ENCODE assay signal across 22 mouse cellular contexts in genomic region chr7:69877031-69877430, GRCm38 (mm10).
A peak's percentile ranks its signal among the peaks of the same experiment; 100 is the strongest.
DNase-seq lines count a peak whose midpoint lies in the region; ATAC-seq lines count a peak whose summit lies in the region.
"Had no signal": no experiment of that assay in that cellular context is flagged by ENCODE, and none has a peak within 500 bp of the region (broad histone marks: within the 10 kb centered on the region; RNA-seq: fewer than 3 reads in every experiment).

No protein-coding gene starts in this region.

- H3K4me2 ChIP-seq in midbrain, embryonic 11.5 days = no peak overlapping the region
- H3K4me2 ChIP-seq in midbrain, embryonic 16.5 days (ENCODE audit: low read length) = no peak overlapping the region
- H3K4me2 ChIP-seq: embryonic facial prominence, embryonic 12.5 days; forebrain, embryonic 12.5 days had no signal

- no peak overlapping the region for H3K9ac ChIP-seq in midbrain, embryonic 11.5 days (ENCODE audit: low read length)
- no peak overlapping the region for H3K9ac ChIP-seq in midbrain, embryonic 16.5 days (ENCODE audit: low read depth, low read length)
- H3K9ac ChIP-seq: embryonic facial prominence, embryonic 12.5 days; forebrain, embryonic 12.5 days; forebrain, postnatal 0 days had no signal

- no peak overlapping the region for H3K27ac ChIP-seq in midbrain, embryonic 11.5 days (ENCODE audit: low read depth, low read length)
- H3K27ac ChIP-seq in midbrain, embryonic 16.5 days (ENCODE audit: low read length) = no peak overlapping the region
- H3K27ac ChIP-seq: embryonic facial prominence, embryonic 10.5 days; embryonic facial prominence, embryonic 12.5 days; forebrain, embryonic 10.5 days; forebrain, embryonic 12.5 days had no signal

- intact Hi-C loops in left cerebral cortex, postnatal 25 days (cut with DNase I) = no loop called here

- H3K4me3 ChIP-seq in midbrain, embryonic 11.5 days (ENCODE audit: low read depth, low read length) = no peak overlapping the region
- no peak overlapping the region for H3K4me3 ChIP-seq in midbrain, embryonic 16.5 days (ENCODE audit: low read depth, low read length)
- H3K4me3 ChIP-seq: embryonic facial prominence, embryonic 10.5 days; embryonic facial prominence, embryonic 12.5 days; erythroblast, embryonic 14.5 days; forebrain, embryonic 10.5 days; forebrain, embryonic 12.5 days had no signal

- peak; percentile 19 for DNase-seq in midbrain, embryonic 11.5 days (ENCODE audit: low spot score, missing footprints)
- DNase-seq in 3T3-L1 (ENCODE audit: low read depth, low spot score) (peak; percentile 85), NIH3T3 (ENCODE audit: low read depth) (peak; percentile 63)
- no peak for DNase-seq in cerebellum, adult 18-20 months
- no peak for DNase-seq in left cerebral cortex, postnatal 25 days (ENCODE audit: low spot score in 2 of 2)
- no peak for DNase-seq in layer of hippocampus, adult 8-10 months (ENCODE audit: low spot score in 2 of 2)
- DNase-seq: adrenal gland, adult 2 months; adrenal gland, postnatal 10 days; adrenal gland, postnatal 25 days; cerebellum, adult 11 months; cerebellum, adult 2 months; cerebellum, adult 9-10 months; cerebellum, postnatal 10 days; cerebellum, postnatal 25 days; forebrain, postnatal 0 days had no signal

- no peak for ATAC-seq in midbrain, embryonic 11.5 days (ENCODE audit: low FRiP score)
- ATAC-seq in midbrain, embryonic 16.5 days = no peak
- ATAC-seq: forebrain, embryonic 14.5 days; forebrain, postnatal 0 days had no signal

- H3K9me3 ChIP-seq in midbrain, embryonic 11.5 days (ENCODE audit: control insufficient read depth, low read length) = no peaks in the 10 kb centered on the region
- no peaks in the 10 kb centered on the region; the same call in 1 of the 2 replicates for H3K9me3 ChIP-seq in midbrain, embryonic 16.5 days (replicated peaks; ENCODE audit: control insufficient read depth, low read length, poor library complexity, severe bottlenecking)
- H3K9me3 ChIP-seq: embryonic facial prominence, embryonic 10.5 days; embryonic facial prominence, embryonic 12.5 days had no signal

- H3K4me1 ChIP-seq in midbrain, embryonic 11.5 days (ENCODE audit: control insufficient read depth, insufficient read depth, low read length) = no peaks in the 10 kb centered on the region
- H3K4me1 ChIP-seq in midbrain, embryonic 16.5 days (ENCODE audit: control insufficient read depth, insufficient read depth, low read length) = no peaks in the 10 kb centered on the region
- H3K4me1 ChIP-seq: embryonic facial prominence, embryonic 10.5 days; embryonic facial prominence, embryonic 12.5 days; forebrain, embryonic 10.5 days; forebrain, embryonic 12.5 days had no signal

- no peaks in the 10 kb centered on the region for H3K36me3 ChIP-seq in midbrain, embryonic 11.5 days (ENCODE audit: control insufficient read depth, insufficient read depth, low read length)
- H3K36me3 ChIP-seq in midbrain, embryonic 16.5 days (ENCODE audit: control insufficient read depth, insufficient read depth, low read length) = no peaks in the 10 kb centered on the region
- H3K36me3 ChIP-seq: embryonic facial prominence, embryonic 10.5 days; embryonic facial prominence, embryonic 12.5 days; forebrain, embryonic 10.5 days; forebrain, embryonic 12.5 days had no signal

- H3K27me3 ChIP-seq in midbrain, embryonic 11.5 days (ENCODE audit: control insufficient read depth, insufficient read depth, low read length) = no peaks in the 10 kb centered on the region
- no peaks in the 10 kb centered on the region for H3K27me3 ChIP-seq in midbrain, embryonic 16.5 days (ENCODE audit: control insufficient read depth, insufficient read depth, low read depth, low read length)
- H3K27me3 ChIP-seq: embryonic facial prominence, embryonic 12.5 days; forebrain, embryonic 12.5 days had no signal

Comparison
In these comparisons a context has a peak if more than half of its experiments do, and no peak if none do; other contexts are left out.
1. DNase-seq: peak in midbrain, embryonic 11.5 days (single experiment), 3T3-L1 (single experiment) and NIH3T3 (single experiment); none in cerebellum, adult 18-20 months (0 of 2), left cerebral cortex, postnatal 25 days (0 of 2) and layer of hippocampus, adult 8-10 months (0 of 2).